Mouse (Mus musculus) liver, embryonic 14.5 days (tissue): ENCODE measurements around the gene Anapc11.

Experiments used
- CTCF ChIP-seq: IDR thresholded peaks from 2 replicates; pipeline ENCODE4 v1.5.1; 2016; ENCODE audit warnings: antibody characterized with exemption, low read depth, control low read depth
- EP300 ChIP-seq: IDR thresholded peaks from 2 replicates; pipeline ENCODE4 v1.6.1; 2016; ENCODE audit warnings: antibody characterized with exemption, low read depth

- TF ChIP-seq CTCF (no peak), EP300 (no peak)
Measured at GRCm38 (mm10) chr11:120643601-120643987, 45.4 kb downstream of the Anapc11 start, which contains the start of gene Pycr1.
